In the genomic region with DNA sequence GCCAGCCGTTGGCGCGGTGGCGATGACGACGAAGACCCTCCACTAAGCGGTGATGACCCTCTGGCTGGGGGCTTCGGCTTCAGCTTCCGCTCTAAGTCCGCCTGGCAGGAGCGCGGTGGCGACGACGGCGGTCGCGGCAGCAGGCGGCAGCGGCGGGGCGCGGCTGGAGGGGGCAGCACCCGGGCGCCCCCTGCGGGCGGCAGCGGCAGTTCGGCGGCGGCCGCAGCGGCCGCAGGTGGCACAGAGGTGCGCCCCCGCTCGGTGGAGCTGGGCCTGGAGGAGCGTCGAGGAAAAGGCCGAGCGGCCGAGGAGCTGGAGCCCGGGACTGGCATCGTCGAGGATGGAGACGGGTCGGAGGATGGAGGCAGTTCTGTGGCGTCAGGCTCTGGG, we compare ENCODE assay signal across 8 mouse cellular contexts. TPM values are rescaled to one million over a fixed set of nuclear protein-coding genes. Genes with fewer than 3 reads are reported as not detected.
DNase-seq lines count a peak whose midpoint lies in the region; ATAC-seq lines count a peak whose summit lies in the region.

No protein-coding gene starts in this region.

- H3K4me2 ChIP-seq in forebrain, embryonic 11.5 days (ENCODE audit: low read depth, low read length, severe bottlenecking): peak overlapping the region; percentile 96
- peak overlapping the region; percentile 92 for H3K4me2 ChIP-seq in hindbrain, embryonic 12.5 days (replicated peaks)

- H3K9ac ChIP-seq in forebrain, embryonic 11.5 days (ENCODE audit: low read length): 0 out of 2 replicates have a peak overlapping the region, but pooled peaks have one; percentile 76
- peak overlapping the region; percentile 90 for H3K9ac ChIP-seq in hindbrain, embryonic 12.5 days

- peaks cover 17% of the 10 kb centered on the region; the same call in 1 of the 2 replicates for H3K4me1 ChIP-seq in forebrain, embryonic 11.5 days (replicated peaks; ENCODE audit: control insufficient read depth, insufficient read depth, low read length)
- peaks cover 63% of the 10 kb centered on the region for H3K4me1 ChIP-seq in hindbrain, embryonic 12.5 days
- peaks cover 44% of the 10 kb centered on the region for H3K4me1 ChIP-seq in limb, embryonic 10.5 days

- no peak overlapping the region for H3K27ac ChIP-seq in forebrain, embryonic 11.5 days (ENCODE audit: low read depth, low read length)
- no peak overlapping the region for H3K27ac ChIP-seq in hindbrain, embryonic 12.5 days
- H3K27ac ChIP-seq in limb, embryonic 10.5 days: 0 out of 2 replicates have a peak overlapping the region, but pooled peaks have one; percentile 81

- DNase-seq in Muller cell, postnatal 12 days (ENCODE audit: inconsistent ontology term): peak; percentile 38
- peak; percentile 10 to 22 for DNase-seq in adrenal gland, postnatal 4 days (ENCODE audit: low spot score in 2 of 2)
- peak; percentile 81 for DNase-seq in forebrain, embryonic 11.5 days (ENCODE audit: low spot score)
- peak; percentile 69 for DNase-seq in limb, embryonic 10.5 days (ENCODE audit: low spot score)
- peak; percentile 67 for DNase-seq in mesoderm, embryonic 11.5 days (ENCODE audit: low read depth, low spot score)
- DNase-seq in splenic B cell, adult 2 months (ENCODE audit: low read depth, low spot score): peak; percentile 54
- no peak for DNase-seq in adipocyte (ENCODE audit: low spot score)

- H3K27me3 ChIP-seq in forebrain, embryonic 11.5 days (ENCODE audit: control insufficient read depth, insufficient read depth, low read length): peaks cover 47% of the 10 kb centered on the region
- H3K27me3 ChIP-seq in hindbrain, embryonic 12.5 days: peaks cover 54% of the 10 kb centered on the region
- H3K27me3 ChIP-seq in limb, embryonic 10.5 days (ENCODE audit: low read depth, poor library complexity, severe bottlenecking): peaks cover 80% of the 10 kb centered on the region
- no peaks in the 10 kb centered on the region for H3K27me3 ChIP-seq in splenic B cell, adult 2 months (ENCODE audit: control insufficient read depth, insufficient read depth, low read length, poor library complexity, severe bottlenecking)

- WGBS in forebrain, embryonic 11.5 days: 4% methylated on average over 48 of the region's 48 CpGs
- 3% methylated on average over 42 of the region's 48 CpGs for WGBS in hindbrain, embryonic 12.5 days
- WGBS in limb, embryonic 10.5 days: 5% methylated on average over 48 of the region's 48 CpGs

- H3K9me3 ChIP-seq in forebrain, embryonic 11.5 days (ENCODE audit: control insufficient read depth, low read length): no peaks in the 10 kb centered on the region
- H3K9me3 ChIP-seq in hindbrain, embryonic 12.5 days (replicated peaks): no peaks in the 10 kb centered on the region
- no peaks in the 10 kb centered on the region for H3K9me3 ChIP-seq in limb, embryonic 10.5 days (replicated peaks)

- peak overlapping the region; percentile 71 for H3K4me3 ChIP-seq in forebrain, embryonic 11.5 days (ENCODE audit: low read depth, low read length)
- peak overlapping the region; percentile 67 for H3K4me3 ChIP-seq in hindbrain, embryonic 12.5 days
- H3K4me3 ChIP-seq in limb, embryonic 10.5 days: peak overlapping the region; percentile 76

- H3K36me3 ChIP-seq in forebrain, embryonic 11.5 days (ENCODE audit: control insufficient read depth, insufficient read depth, low read length): no peaks in the 10 kb centered on the region
- H3K36me3 ChIP-seq in hindbrain, embryonic 12.5 days: no peaks in the 10 kb centered on the region
- no peaks in the 10 kb centered on the region for H3K36me3 ChIP-seq in limb, embryonic 10.5 days
- no peaks in the 10 kb centered on the region for H3K36me3 ChIP-seq in splenic B cell, adult 2 months (ENCODE audit: control insufficient read depth, insufficient read depth, low read length, poor library complexity, severe bottlenecking)

- ATAC-seq in forebrain, embryonic 11.5 days (replicated peaks; ENCODE audit: low FRiP score): 0 out of 2 replicates have a peak, but pooled peaks have one; percentile 11
- 0 out of 2 replicates have a peak, but pooled peaks have one; percentile 1 for ATAC-seq in hindbrain, embryonic 12.5 days (ENCODE audit: low FRiP score)

RNA-seq across cellular contexts. Expression of a gene that starts 1.6 kb away (rescaled TPM):
- total RNA-seq in adrenal gland, postnatal 4 days (2021): 10 to 100 TPM; 11.7 to 12.1 TPM
- polyA plus RNA-seq in forebrain, embryonic 11.5 days (2014; fragmentation: Nextera tagmentation; extraction: Ambion mirVana): 1.8 and 2.1 TPM in 2 replicates
- 4.4 and 4.5 TPM in 2 replicates for polyA plus RNA-seq in hindbrain, embryonic 12.5 days (2016; fragmentation: Nextera tagmentation; extraction: Ambion mirVana)
- polyA plus RNA-seq in limb, embryonic 10.5 days (2016; fragmentation: Nextera tagmentation; extraction: Ambion mirVana): 0.41 and 0.63 TPM in 2 replicates
